Mouse (Mus musculus): ENCODE results near the gene Tk1.
"Not testable (repeated sequence)": the region's sequence is repeated elsewhere in the genome, so short reads cannot be mapped to it uniquely, and the experiment has no call there.

Gene Tk1

DNA sequence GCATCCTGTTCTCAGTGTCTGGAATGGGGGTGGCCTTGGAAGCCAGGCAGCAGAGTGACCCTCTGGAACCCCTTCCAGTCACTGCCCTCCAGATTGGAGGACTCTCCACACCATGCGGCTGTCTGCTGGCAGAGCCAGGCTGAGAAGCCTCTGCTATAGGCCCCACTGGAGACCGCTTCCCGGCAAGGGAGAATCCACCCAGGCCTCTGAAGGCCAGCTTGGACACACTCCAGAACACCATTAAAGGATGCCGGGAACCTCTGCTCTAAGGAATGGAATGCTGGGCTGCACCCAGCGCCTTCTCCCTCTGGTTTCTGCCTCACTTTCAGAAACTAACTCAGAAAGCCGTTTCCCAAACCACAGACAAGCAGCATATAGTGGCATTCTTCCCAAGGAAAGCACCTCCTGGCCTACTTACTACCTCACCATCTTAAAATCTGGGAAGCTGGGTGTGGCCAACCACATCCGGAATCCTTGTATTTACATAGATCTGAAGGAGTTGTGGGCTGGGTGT is 3.1 kb downstream of the Tk1 start:
- no peak for DNase-seq (ENCODE audit: low read depth, low spot score)

DNA sequence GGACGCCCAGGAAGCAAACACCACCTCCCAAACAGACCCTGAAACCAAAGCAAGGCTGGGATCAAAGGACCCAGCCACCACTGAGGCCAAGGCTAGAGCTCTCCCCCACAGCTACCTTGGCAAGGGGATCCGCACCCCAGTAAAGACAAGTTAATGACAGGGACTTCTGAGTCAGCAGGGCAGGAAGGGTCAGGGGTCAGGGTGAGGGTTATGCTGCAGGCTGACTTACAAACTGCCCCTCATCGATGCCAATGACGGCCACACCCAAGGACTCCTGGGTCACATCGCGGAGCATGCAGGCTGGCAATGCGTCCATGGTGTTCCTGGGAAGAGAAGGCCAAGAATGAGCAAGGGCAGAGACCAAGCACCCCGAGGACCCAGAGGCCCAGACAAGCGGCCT is 4.0 kb downstream of the Tk1 start:
- no peak for DNase-seq (ENCODE audit: low read depth, low spot score)

GRCm38 (mm10) chr11:117820173-117820572 is 5.7 kb downstream of the Tk1 start:
- DNase-seq (ENCODE audit: low read depth, low spot score) = no peak

DNA sequence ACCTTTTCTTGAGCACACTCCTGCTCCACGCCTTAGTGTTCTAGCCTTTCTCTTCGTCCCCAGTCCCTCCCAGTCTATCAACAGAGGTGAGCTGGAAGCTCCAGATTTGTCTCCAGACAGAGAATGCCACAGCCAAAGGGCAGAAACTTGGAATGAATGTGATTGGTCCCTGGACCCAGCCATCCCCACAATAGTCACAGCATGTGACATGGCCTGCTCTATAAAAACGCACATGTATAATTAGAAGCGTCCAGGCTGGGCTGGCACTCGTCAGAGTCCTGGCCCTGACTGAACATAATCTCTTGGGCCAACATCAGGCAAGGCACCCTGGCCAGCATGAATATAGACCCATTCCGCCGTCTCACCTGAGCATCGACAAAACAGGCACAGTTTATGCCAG is 6.8 kb downstream of the Tk1 start:
- DNase-seq (ENCODE audit: low read depth, low spot score) = no peak

GRCm38 (mm10) chr11:117816389-117816996 is 9.4 kb downstream of the Tk1 start:
- no peak for DNase-seq (ENCODE audit: low read depth, low spot score)

DNA sequence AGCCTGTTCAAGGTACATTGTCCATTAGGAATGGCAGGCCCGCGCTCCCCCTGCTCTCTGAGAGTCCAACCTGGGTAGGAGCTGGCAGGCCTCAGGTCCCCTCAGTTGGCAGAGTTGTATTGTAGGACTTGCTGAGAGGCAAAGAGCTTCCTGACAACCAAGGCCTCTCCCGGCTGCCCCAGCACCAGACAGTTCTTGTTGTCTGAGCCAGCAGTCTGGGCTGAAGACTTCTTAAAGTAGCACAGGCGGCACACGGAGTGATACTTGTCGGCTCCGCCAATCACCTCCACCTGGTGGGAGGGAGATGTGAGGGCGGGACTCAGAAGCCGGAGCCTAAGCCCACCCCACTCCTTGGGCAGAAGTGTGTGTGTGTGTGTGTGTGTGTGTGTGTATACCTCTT is 10.0 kb downstream of the Tk1 start:
- not testable (repeated sequence) for DNase-seq (ENCODE audit: low read depth, low spot score)

DNA sequence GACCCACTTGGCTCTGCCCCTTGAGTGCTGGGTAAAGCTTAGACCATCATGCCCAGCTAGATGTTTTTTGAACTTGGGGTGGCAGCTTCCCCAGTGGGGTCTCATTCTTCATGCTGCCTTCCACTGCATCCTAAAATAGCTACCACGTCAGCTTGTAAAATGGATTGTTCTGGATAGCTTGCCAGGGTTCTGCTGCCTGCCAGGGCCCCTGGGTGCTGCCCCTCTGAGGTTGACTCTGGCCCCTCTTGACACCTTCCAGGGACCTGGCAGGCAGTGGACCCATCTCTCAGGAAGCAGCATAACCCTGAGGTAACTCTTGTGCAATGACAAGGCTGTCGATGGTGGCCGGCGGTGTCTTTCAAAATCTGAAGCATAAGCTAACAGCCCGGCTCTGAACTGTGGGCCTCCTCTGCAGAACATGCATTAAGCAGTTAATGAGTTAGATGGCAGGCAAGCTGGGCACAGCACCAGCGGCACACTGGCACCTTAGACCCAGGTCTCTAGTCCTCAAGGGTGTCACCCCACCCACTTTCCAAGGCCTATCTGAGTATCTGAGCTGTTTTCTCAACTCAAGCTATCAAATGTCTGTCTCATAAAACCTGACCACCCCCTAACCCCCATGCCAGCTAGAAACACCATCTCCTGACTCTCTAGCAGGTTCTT is 11.1 kb downstream of the Tk1 start:
- DNase-seq (ENCODE audit: low read depth, low spot score) = no peak

- no peak for DNase-seq (ENCODE audit: low read depth, low spot score)
Observed at GRCm38 (mm10) chr11:117813867-117814266, 12.0 kb downstream of the Tk1 start.

- DNase-seq (ENCODE audit: low read depth, low spot score) = peak; percentile 83
Observed at GRCm38 (mm10) chr11:117810401-117811046, 15.4 kb downstream of the Tk1 start.

DNA sequence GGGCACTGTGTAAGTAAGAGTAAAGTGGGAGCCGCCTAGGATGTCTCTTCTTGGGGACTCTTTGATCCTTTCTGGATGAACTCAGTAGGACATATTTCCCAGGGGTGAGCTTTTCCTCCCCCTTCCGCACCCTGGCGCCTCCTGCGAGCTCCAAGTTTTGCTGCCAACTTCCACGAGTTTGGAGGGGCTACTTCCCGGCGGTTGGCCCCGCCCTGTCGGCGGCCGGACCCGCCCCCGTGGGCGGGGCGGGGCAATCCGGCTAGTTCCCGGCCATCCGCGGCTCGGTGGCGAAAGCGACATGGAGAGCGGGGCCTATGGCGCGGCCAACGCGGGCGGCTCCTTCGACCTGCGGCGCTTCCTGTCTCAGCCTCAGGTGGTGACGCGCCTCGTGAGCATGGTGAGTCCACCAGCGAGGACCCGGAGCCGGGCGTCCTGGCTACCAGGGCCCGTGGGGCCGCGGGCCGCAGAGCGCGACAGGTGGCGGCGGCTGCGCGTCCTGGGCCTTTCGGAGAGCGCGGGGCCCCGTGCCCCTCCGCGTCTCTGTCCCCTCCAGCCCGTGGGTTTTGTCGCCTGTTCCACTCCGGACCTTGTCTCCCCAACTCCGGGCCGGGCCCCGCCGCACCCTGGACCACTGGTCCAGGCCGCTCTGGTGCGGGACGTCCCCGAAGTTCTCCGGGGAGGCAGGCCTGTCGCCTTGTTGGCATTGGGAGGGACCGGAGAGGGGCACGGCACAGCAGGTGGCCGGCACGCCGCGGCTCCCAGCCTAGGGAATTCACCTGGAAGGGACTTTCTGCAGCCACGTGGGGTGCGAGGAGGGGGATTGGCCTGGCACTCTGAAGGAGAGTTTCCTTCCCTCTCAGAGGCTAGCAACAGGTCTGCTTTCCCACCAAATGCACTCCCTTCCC is 16.2 kb downstream of the Tk1 start, which contains the start of the genes Gm20708 and Syngr2:
Gene Gm20708, plus strand, starts transcription at position 262 of the 905 bp plus-strand sequence.
Gene Syngr2, plus strand, starts transcription at position 262 of the 905 bp plus-strand sequence.
- DNase-seq (ENCODE audit: low read depth, low spot score) = peak; percentile 77

DNA sequence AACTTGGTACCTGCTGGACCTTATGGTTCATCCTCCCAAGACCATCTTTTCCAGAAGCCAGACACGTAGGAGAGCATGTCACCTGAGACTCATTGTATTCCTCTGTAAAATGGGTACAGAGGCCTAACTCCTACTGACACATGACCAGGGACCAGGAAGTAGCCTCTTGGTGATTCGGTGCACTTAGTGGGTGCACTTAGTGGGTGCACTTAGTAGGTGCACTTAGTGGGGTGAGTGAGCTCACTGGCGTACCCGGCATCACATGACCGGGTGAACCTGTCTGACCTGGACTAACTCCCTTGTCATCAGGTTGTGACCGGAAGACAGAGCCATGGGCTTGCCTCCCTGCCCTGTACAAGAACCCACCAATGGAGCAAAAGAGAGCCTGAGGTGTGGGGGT is 19.1 kb downstream of the Tk1 start:
- DNase-seq (ENCODE audit: low read depth, low spot score) = no peak

- no peak for DNase-seq (ENCODE audit: low read depth, low spot score)
Observed at GRCm38 (mm10) chr11:117803166-117803688, 22.7 kb downstream of the Tk1 start.

GRCm38 (mm10) chr11:117801650-117802049 is 24.2 kb downstream of the Tk1 start:
- no peak for DNase-seq (ENCODE audit: low read depth, low spot score)

GRCm38 (mm10) chr11:117800038-117800437 is 25.9 kb downstream of the Tk1 start:
- no peak for DNase-seq (ENCODE audit: low read depth, low spot score)

DNA sequence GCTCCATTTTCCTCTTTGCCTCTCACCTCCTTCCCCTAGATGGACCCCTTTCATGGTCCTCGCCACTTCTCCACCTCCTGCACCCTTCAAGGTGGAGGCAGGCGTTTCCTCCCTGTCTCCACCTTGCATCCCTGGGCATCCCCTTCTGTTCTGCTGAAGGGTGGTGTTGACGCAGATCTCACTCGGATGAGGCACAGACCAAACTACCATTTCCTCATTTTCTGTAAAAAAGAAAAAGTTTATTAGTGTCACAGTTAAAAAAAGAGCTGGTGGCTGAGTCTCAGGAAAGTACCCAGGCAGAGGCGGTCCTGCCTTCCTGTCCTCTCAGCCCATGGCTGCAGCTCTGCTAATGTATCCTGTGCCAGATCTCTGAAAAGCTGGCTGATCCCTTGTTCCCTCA is 26.7 kb downstream of the Tk1 start:
- DNase-seq (ENCODE audit: low read depth, low spot score) = no peak

DNA sequence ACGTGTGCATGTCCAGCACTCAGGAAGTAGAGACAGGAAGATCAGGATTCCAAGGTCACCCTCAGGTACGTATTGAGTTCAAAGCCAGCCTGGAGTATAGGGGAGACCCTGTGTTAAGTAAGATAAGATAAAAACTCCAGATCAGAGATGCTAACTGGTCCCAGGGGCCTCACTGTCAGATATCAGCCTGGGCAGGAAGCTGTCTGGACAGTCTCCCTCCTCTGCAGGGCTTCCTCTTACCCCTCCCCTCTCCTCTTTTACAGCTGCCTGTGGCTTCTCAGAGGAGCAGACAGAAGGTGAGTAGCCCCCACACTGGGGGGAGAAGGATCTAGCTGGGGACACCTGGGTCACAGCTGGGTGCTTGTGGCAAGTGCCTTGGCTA is 27.7 kb downstream of the Tk1 start:
- no peak for DNase-seq (ENCODE audit: low read depth, low spot score)

- DNase-seq (ENCODE audit: low read depth, low spot score) = no peak
Observed at GRCm38 (mm10) chr11:117797511-117798159, 28.3 kb downstream of the Tk1 start, which contains the start of gene 6030468B19Rik. Gene 6030468B19Rik (plus strand): TSS chr11:117797660.

- no peak for DNase-seq (ENCODE audit: low read depth, low spot score)
Observed at GRCm38 (mm10) chr11:117796954-117797353, 28.9 kb downstream of the Tk1 start.

- DNase-seq (ENCODE audit: low read depth, low spot score) = peak; percentile 76
Observed at GRCm38 (mm10) chr11:117794035-117794551, 31.8 kb downstream of the Tk1 start.

GRCm38 (mm10) chr11:117792281-117792888 is 33.5 kb downstream of the Tk1 start:
- peak; percentile 56 for DNase-seq (ENCODE audit: low read depth, low spot score)
